Mouse (Mus musculus) thymus, postnatal 14 days (tissue): ENCODE measurements around the gene Serpinb6a.

Source experiments
- DNase-seq: peaks from one replicate; pipeline ENCODE4 v3.0.0; 2021

The Serpinb6a gene

GRCm38 (mm10) chr13:33905176-33905954 is 97.2 kb downstream of the Serpinb6a start, which contains the start of gene Serpinb6c:
Serpinb6c (minus strand) TSS chr13:33905708.
- no peak for DNase-seq

- no peak for DNase-seq
Observed at GRCm38 (mm10) chr13:33903290-33903689, 99.3 kb downstream of the Serpinb6a start.

GRCm38 (mm10) chr13:33894207-33894606 is 108.4 kb downstream of the Serpinb6a start:
- DNase-seq: peak; percentile 7
